Mouse (Mus musculus): ENCODE measurements around the gene Orm1.

Gene Orm1

GRCm38 (mm10) chr4:63355877-63356665, 11.7 kb downstream of the Orm1 start, which contains the start of gene Orm3:
TSS of gene Orm3 (plus strand) at chr4:63356162.
- no peak for DNase-seq (ENCODE audit: low read depth, low spot score)

- no peak for DNase-seq (ENCODE audit: low read depth, low spot score)
Observed at GRCm38 (mm10) chr4:63356981-63357570, 12.7 kb downstream of the Orm1 start.

- DNase-seq (ENCODE audit: low read depth, low spot score), result no peak
Observed at GRCm38 (mm10) chr4:63359861-63360260, 15.5 kb downstream of the Orm1 start.

- no peak for DNase-seq (ENCODE audit: low read depth, low spot score)
Observed at GRCm38 (mm10) chr4:63362150-63362549, 17.8 kb downstream of the Orm1 start, which contains the start of gene Orm2. TSS of gene Orm2 (plus strand) at chr4:63362449.

- peak; percentile 34 for DNase-seq (ENCODE audit: low read depth, low spot score)
Observed at GRCm38 (mm10) chr4:63368577-63368976, 24.2 kb downstream of the Orm1 start.

GRCm38 (mm10) chr4:63370897-63371296, 26.5 kb downstream of the Orm1 start:
- DNase-seq (ENCODE audit: low read depth, low spot score), result no peak

- DNase-seq (ENCODE audit: low read depth, low spot score), result no peak
Observed at GRCm38 (mm10) chr4:63371890-63372289, 27.5 kb downstream of the Orm1 start.

- no peak for DNase-seq (ENCODE audit: low read depth, low spot score)
Observed at GRCm38 (mm10) chr4:63373404-63373803, 29.0 kb downstream of the Orm1 start.

- no peak for DNase-seq (ENCODE audit: low read depth, low spot score)
Observed at GRCm38 (mm10) chr4:63374331-63374730, 30.0 kb downstream of the Orm1 start.

GRCm38 (mm10) chr4:63375367-63375766, 31.0 kb downstream of the Orm1 start:
- no peak for DNase-seq (ENCODE audit: low read depth, low spot score)

- no peak for DNase-seq (ENCODE audit: low read depth, low spot score)
Observed at GRCm38 (mm10) chr4:63377483-63377882, 33.1 kb downstream of the Orm1 start.

GRCm38 (mm10) chr4:63382676-63383369, 38.5 kb downstream of the Orm1 start:
- no peak for DNase-seq (ENCODE audit: low read depth, low spot score)

GRCm38 (mm10) chr4:63383474-63383873, 39.1 kb downstream of the Orm1 start:
- DNase-seq (ENCODE audit: low read depth, low spot score), result no peak

- DNase-seq (ENCODE audit: low read depth, low spot score), result no peak
Observed at GRCm38 (mm10) chr4:63384262-63384661, 39.9 kb downstream of the Orm1 start.

GRCm38 (mm10) chr4:63385253-63385652, 40.9 kb downstream of the Orm1 start:
- DNase-seq (ENCODE audit: low read depth, low spot score), result no peak

GRCm38 (mm10) chr4:63385784-63386183, 41.4 kb downstream of the Orm1 start:
- DNase-seq (ENCODE audit: low read depth, low spot score), result no peak

- no peak for DNase-seq (ENCODE audit: low read depth, low spot score)
Observed at GRCm38 (mm10) chr4:63388029-63388428, 43.7 kb downstream of the Orm1 start.

GRCm38 (mm10) chr4:63389121-63389886, 44.9 kb downstream of the Orm1 start:
- DNase-seq (ENCODE audit: low read depth, low spot score), result no peak

GRCm38 (mm10) chr4:63389887-63390528, 45.6 kb downstream of the Orm1 start:
- DNase-seq (ENCODE audit: low read depth, low spot score), result no peak

GRCm38 (mm10) chr4:63391322-63391721, 47.0 kb downstream of the Orm1 start:
- DNase-seq (ENCODE audit: low read depth, low spot score), result no peak
